Mouse (Mus musculus) activated CD4-positive, CD25-positive, alpha-beta regulatory T cell, adult 4 months (primary cell): ENCODE data around the gene Rps6kl1. TPM values are rescaled to one million over a fixed set of nuclear protein-coding genes. Genes with fewer than 3 reads are reported as not detected.
"Not testable (repeated sequence)": the region's sequence is repeated elsewhere in the genome, so short reads cannot be mapped to it uniquely, and the experiment has no call there.

Source experiments
- ATAC-seq: one replicate; pipeline ENCODE4 v1.8.0; 2017
- polyA plus RNA-seq, 2 experiments: library from polyadenylated mRNA; unstranded; fragments of 100-300 nt; shearing (Covaris generic); gene quantifications; one replicate each; pipeline ENCODE4 v1.2.1; 2017

The Rps6kl1 gene
- polyA plus RNA-seq, 2 experiments from 2014 or later, result 0.73 to 0.83 TPM

DNA sequence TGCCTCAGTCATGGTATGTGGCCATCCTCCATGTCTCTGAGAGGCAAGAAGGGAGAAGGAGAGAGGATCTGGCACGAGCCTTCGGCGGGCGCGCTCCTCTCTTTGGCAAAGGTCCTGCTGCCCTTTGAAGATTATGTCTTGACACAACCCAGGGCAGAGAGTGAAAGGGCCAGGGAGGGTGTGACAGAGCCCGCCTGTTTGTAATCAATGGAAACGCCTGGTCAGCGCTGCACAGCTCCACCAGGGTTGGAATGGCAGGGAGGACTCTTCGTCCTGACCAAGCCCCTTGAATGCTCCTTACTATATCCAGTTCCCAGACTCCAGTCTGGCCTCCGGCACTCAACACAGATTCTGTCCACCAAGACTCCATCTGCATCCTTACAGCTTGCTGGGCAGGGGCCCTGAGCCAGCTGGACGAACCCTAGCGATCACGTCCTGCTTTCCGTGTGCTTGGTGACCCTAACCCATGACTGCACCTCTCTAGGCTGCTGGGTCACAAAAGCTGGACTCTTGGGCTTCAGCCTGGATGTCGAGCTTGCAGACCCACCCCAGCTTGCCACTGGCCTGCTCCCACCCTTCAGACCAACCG, 24.1 kb upstream of the Rps6kl1 start:
- no peak for ATAC-seq

DNA sequence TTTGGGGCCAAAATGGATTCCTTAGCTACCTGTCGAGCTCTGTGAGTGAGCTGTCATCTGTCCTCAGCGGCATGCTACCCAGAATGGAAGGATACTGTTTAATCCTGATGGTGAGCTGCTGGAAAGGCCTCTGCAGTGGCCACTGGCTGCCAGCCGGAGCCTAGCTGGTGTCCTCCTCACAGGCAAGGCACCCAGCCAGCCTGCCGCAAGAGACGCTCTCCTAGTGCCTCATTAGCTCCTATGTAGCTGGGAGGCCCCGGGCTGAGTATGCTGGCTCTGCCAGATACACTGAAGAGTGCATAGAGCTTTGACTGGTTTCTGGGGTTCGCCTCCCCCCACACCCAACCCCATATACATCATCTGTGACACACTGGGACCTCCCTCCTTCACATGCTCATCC, 23.0 kb upstream of the Rps6kl1 start:
- no peak for ATAC-seq

DNA sequence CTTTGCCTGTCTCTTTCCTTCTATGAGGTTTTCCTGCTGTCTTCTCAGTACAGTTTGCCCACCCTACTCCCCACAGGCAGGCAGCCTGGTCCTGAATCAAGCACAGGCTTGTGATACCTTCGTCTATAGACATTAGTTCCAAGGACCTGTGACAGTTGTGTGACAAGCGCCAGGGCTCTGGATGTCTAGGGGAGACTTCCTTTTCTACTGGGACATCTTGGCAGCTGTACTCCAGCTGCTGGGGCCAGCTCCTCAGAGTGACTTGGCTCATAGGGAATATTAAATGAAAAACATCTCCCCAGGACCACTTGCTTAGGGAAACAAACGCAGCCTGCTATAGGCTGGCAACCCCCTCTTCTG, 19.9 kb upstream of the Rps6kl1 start:
- ATAC-seq, result no peak

DNA sequence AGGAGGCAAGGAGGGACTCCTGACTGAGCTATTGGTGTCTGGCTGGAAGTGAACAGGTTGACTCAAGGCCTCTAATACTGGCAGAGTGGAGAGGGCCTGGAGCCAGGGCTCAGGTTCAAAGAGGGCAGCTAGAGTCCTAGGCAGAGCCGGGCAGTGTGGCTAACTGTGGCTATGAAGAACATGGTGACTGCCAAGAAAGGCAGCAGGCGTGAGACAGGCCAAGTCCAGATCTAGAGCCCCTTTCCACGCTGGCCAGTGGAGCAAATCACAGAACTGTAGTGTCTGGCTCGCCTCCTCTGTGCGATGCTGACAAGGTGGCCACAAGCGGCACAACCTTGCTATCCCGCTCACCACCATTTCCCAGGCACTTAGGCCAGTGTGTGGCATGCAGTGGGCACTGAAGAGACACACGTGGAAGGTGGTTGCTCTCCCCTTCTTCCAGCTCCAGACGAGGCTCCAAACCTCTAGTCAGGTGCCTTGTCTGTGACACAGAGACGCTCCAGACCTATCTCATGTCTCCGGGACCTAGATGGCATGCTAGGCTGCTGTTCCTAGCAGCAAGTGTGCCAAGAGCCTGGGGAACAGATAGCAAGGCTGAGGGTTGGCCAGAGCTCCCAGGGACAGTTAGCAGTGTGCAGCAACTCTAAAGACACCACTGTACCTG, 19.4 kb upstream of the Rps6kl1 start:
- ATAC-seq, result no peak

DNA sequence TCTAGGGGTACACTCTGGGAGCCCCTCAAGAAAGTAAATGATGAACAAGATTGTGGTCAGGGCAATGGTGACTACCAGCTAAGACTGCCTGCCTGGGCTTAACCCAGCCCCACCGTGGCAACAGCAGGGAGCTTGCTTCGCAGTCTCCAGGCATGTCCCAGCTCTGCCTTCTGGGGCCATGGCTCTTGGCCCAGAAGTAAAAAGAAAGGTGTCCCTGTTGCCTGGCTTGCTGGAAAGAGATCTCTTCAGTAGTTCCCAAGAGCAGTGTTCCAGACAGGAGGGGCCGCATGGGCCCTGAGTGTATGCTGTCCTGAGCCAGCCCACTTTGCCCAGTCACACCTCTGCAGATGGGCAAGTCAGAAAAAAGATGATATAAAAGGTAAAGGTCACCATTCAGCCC, 18.8 kb upstream of the Rps6kl1 start:
- ATAC-seq, result no peak

DNA sequence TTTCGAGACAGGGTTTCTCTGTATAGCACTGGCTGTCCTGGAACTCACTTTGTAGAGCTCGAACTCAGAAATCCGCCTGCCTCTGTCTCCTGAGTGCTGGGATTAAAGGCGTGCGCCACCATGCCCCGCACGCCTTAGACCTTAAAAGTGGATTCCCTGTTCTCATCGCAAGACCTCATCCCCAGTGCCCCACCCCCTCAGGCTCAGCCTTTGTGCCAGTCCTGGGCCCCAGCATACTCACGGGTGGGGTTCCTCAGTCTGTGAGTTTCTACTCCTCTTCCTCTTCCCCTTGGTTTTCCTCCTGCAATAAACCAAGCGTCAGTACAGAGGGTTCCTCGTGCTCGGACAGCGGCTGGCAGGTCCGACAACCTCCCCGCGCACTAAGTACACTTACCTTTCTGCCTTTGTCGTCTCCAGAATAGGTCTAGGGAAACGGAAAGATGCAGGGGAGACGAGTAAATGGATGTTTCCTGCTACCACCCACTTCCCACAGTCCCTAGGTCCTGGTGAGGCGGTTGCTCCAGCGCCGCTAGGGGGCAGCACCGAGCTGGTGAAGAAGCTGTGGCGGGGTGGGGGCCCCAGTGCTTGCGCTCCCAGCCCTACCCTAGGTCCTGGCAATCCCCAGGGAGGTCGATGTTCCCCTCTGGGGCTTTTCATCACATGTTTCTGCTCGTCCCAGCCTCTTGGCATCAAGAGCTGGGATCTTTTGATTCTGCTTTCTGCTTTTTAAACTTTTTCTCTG, 18.2 kb upstream of the Rps6kl1 start:
- ATAC-seq, result peak; percentile 83

DNA sequence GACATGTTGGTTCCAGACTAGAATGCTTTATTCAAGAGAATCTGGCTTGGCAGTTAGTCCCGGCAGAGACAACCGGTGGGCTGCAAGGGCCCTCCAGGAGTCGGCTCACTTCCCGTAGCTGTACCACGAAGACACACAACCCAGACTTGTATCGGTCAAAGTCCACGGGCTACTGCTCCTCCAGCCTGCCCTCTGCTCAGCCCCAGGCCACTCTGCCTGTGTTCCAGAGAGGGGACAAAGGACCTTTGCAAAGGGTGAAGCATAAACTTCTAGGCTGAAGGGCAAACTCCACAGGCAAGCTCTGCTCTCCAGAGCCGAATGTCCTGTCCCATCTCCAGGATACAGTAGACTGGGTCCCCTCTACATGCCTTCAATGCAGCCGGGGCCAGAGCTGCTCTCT, 15.6 kb upstream of the Rps6kl1 start:
- no peak for ATAC-seq

DNA sequence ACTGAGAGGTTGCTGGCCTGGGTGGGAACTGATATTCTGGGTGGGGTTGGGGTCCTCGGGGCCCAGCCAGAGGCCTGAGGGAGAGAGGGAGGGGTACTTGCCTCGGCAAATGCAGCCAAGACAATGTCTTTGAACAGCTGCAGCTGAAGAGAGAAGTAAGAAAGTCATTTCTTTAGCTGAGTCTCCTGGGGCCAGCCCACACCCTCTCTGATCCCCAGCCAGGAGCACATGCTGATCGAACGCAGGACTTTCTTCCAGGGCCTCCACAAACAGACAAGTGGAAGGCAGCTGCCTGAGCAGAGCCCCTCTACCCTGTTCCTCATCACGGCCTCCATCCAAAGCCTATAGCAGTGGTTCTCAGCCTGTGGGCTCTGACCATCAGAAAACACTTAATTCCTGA, 13.9 kb upstream of the Rps6kl1 start:
- ATAC-seq, result no peak

DNA sequence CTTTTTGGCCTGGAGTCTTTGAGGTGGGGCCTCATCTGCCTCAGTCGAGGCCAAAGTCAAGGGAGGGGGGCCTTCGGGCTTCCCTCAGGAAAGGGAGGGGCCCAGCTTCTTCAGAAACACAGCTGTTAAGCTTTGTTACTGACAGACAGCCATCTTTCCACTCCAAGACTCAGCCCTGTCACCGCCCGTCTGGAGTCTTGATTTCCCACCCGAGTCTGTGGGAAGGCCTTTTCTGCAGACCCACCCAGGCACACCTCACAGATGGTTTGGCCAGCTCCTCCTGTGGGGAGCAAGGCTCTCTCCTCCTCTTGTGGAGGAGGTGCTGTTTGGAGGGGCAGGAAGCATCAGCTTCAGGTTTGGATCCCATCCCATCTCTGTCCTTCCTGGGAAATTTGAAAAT, 8.5 kb upstream of the Rps6kl1 start:
- no peak for ATAC-seq

DNA sequence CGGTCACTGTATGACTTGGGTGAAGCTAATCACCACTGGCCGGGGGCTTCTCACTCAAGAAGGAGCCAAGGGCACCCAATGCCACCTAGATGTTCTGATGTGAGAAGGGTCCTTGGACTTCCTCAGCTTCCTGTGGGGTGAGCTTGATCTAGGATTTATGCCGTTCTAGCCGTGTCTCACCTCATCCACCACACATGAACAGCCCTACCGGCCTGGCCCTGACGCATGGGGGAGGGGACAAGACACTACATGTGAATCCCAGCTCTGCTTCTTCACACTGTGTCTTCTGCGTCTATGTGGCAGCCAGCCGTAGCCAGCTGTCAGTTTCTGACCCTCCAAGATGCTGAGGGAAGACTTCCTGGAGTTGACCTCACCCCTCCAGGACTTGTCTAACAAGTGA, 7.7 kb upstream of the Rps6kl1 start:
- ATAC-seq, result no peak

DNA sequence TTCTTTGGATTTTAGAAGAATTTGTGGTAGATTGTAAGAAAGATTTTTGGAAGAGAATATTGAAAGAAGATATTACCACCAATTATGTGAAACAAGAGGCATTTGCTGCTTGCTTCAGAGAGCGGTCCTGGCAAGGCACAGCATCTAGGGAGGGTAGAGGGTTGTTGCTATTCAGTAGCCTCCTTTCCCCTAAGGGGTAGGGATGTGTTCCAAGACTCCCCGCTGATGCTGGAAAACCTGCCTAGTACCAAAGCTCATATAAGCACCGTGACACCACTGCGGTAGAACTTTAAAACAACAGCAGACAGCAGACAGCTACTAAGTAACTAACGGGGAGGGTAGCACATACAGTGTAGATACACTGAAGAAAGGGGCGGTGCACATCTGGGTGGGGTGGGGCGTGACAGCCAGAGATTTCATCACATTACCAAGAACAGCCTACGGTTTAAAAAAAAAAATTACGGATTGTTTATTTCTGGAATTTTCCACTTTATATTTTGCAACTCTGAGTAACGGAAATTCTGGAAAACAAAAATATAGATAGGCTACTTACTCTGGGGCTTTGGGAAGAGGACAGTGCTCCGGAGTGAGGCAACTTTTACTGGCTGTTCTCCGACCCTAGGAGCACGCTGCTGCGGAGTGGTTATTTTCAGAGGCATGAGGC, 6.9 kb upstream of the Rps6kl1 start:
- ATAC-seq, result no peak

DNA sequence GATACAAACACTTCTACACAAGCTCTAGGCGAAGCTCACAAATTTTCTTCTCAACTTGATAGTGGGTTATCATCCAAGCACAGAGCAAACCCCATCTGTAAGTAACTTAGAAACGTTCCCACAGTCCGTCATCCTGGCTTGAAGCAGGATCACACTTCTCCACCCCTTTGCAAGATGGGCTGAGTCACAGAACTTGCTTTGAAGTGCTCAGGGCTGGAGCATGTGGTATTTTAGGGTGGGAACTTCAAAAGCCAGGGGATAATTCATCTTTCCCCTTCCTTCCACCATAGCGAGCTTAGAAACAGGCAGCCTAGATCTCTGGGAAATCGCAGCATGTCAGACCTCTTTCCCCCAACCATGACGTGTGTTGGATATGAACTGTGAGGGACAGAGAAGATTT, 5.3 kb upstream of the Rps6kl1 start:
- ATAC-seq, result no peak

DNA sequence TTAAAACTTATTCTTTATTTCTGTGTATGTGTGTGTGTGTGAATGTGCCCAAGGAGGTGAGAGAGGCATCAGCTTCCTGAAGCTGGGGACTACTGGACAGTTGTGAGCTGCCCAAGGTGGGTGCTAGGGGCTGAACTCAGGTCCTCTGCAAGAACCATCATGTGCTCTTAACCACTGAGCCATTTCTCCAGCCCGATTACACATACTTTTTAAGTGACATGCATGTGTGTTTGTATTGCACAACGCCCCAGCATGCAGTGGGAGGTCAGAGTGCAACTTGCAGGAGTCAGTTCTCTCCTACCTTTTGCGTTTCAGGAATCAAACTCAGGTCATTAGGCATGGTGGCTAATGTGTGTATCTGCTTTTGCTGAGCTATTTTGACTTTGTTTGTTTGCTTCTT, 1.9 kb upstream of the Rps6kl1 start:
- no peak for ATAC-seq

DNA sequence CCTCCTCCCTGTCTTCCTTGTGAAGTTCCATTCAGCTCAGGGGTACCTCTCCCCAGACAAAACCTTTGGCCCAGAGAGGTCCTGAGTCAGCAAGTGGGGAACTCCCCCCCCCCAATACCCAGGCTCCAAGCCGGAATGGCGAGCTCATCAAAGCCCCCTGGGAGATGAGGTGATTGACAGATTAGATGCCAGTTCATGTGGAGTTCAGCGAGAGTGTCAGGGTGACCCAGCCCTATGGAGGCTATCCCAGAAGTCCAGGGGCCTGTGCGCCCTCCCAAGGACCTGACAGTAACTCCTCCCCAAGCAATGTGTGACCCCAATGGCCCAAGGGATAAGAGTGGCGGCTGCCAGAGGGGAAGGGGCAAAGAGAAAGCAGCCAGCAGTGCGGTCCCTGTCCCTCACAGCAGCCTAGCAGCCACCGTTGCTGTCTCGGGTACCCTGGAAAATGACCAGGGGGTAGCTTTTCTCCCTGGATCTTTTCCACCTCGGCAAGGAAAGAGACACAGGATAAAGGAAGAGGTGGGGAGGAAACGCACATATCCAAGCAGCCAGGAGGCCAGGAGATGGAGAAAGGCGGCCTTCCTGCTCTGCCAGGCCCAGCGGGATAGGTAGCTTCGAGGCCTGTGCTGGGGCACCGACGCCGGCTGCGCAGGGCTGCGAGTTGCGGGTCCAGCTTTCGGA, 603 bp downstream of the Rps6kl1 start:
- no peak for ATAC-seq

DNA sequence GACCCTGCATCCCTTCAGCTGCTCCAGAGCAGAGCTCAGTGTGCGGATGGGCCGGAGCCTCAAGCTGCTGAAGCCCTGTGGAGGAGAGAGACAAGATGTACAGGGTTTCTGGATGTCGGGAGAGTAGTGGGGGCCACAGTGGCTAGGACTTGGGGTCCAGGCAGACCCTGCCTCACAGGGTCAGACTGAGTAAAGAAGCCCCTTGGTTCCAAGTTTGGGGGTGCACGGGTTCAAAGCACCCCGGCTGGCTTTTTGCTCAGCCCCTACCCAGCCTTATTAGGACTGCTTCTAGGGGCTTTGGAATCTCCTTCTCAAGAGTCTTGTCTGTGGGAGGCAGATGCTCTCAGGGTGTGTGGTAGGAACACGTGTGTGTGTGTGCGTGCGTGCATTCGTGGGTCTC, 4.2 kb downstream of the Rps6kl1 start:
- ATAC-seq, result no peak

DNA sequence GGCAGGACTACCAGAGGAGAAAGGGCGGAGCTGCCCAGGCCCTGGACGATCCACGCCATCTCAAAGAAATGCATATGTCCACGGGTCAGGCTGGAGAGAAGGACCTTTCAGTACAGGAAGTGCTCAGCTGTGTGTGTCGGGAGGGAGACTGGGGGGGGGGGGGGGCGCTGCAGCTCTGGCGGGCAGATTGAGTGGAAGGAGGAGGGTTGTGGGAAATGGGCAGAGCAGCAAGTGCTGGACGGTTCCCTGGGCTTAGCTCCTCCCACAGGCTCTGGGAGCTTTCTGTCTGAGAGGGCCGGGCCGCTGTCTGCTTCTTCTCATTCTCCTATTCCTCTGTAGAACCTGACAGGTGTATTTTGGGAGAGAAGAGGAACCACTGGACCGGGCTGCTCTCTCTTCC, 4.7 kb downstream of the Rps6kl1 start:
- ATAC-seq, result no peak

DNA sequence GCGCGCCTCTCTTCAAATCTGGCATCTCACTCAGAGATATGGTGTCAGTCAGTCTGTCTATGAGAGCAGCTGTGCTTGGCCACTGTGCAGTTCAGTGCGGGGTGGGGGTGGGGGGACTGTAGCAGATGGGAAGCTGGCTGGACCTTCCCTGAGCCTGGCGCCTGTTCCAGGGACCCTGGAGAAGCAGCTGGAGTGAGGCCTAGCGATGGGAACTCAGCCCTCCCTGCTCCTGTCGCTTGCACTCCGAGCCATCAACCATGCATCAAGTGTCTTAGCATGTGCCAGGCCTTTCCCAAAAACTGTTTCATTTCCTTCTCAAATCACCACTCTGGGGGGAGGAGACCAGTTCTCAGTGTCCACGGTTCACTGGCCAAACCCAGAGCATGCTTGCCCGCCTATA, 5.4 kb downstream of the Rps6kl1 start:
- no peak for ATAC-seq

DNA sequence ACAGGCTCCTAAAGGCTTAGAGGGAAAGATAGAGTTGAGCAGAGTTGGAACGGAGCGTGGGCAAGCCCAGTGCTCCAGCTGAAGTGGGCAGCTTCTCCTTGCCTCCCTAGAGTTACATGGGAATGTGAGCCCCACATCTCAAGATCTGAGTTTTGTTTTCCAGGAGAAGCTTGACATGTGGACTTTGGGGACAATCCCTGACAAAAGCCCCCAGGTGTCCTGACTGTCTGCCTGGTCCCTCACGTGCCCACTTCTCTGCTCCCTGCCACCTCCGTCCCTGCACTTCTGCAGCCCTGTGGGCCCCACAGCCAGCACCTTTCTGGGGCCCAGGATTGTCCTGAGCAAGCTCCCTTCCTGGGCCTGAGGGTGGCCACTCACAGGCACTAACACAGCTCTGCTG, 6.2 kb downstream of the Rps6kl1 start:
- no peak for ATAC-seq

DNA sequence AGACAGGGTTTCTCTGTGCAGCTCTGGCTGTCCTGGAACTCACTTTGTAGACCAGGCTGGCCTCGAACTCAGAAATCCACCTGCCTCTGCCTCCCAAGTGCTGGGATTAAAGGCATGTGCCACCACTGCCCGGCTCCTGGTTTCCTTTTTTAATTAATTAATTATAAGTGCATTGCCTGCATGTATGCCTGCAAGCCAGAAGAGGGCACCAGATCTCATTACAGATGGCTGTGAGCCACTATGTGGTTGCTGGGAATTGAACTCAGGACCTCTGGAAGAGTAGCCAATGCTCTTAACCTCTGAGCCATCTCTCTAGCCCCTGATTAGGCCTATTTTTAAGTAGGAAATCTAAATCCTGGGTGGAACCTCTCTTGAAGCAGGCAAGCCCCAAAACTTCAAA, 6.8 kb downstream of the Rps6kl1 start:
- ATAC-seq, result not testable (repeated sequence)

DNA sequence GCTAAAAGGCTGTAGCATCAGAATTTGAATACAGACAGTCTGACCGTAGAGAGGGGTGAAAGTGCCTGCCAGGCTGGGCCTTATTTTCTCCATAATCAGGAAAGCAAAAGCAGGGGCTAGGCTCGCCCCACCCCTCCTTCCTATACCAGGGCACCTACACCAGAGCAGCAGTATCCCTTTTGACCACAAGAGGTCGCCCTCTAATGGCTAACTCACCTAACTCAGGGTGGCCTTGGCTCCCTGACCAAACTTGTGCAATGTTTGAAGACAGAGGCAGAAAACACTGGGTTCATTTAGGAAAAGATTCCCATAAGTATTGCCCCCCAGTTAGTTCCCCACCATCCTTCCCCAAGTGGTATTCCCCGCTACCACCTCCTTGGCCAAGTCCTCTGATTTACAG, 8.3 kb downstream of the Rps6kl1 start:
- peak; percentile 65 for ATAC-seq

DNA sequence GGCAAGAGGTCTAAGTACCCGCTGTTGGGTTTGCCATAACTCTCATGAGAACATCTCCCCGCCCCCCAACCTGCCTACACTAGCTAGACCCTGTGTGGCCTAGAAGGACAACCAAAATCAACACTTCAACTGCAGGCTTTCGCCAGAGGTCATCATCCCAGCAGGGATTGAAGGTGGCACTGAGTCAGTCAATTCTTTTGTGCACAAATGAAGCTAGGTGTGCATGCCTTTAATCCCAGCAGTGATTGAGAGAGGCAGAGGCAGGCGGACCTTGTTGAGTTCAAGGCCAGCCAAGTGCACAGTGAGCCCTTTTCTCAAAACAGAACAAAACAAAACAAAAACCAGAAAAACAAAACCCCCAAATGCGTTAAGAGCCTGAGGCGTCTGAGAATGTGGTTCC, 10.0 kb downstream of the Rps6kl1 start:
- ATAC-seq, result no peak

DNA sequence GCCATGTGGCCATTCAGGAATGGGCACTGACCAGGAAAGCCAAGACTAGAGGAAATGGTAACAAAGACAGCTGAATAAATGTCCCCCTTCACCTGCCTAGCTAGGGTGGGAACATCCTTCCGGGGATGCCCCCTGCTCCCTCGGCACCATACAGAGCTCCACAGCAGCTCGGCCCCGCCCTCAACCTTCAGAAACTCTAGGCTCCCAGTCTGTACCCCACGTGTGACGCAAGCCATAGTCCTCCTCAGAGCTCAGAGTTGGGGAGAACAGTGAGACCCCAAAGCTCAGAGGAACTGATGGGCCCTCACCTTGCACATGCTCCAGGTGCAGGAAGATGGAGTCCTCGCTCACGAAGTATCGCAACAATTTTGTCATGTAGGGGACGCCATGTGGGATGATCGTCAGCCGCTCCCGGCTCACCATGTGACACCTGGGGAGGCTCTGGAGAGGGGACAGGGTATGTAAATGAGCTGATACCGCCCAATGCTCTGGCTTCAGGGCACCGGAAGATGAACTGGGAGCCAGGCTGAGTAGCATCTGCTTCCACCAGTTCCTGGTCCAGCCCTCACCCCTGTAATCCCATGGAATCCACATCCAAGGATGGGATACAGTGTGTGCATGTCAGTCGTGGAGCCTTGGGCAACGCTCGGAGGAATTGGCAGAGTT, 10.9 kb downstream of the Rps6kl1 start:
- no peak for ATAC-seq

DNA sequence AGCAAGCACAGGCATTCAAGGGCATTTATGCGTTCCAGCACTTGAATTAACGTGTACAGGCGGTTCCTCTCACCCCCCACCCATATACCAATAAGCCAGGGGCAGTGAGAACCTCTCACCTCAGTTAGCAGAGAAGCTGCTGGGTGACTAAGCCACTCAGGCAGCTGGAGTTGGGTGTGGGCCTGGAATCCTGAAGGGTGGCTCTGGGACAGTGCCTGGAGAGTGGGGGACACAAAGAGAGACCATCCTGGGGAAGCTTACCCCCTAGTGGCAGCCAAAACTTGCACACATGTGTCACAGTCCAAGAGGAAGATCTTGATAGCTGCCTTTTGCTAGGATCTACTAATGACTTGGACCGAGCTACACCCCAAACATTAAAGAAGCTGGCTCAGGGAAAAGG, 14.4 kb downstream of the Rps6kl1 start:
- no peak for ATAC-seq
